Mouse (Mus musculus) kidney, postnatal 0 days (tissue): Measurements from ENCODE around the gene Rin2. TPM values are rescaled to one million over a fixed set of nuclear protein-coding genes. Genes with fewer than 3 reads are reported as not detected.

Experiments
- ATAC-seq: fragments of 200-750 bp; cut with Nextera tagmentation; replicated peaks from 2 replicates; pipeline ENCODE4 v1.8.0; 2017; ENCODE audit warnings: low read depth, moderate number of reproducible peaks, moderate TSS enrichment, moderate library complexity; ENCODE audit not compliant: low FRiP score
- DNase-seq: peaks from one replicate; pipeline ENCODE4 v3.0.0-alpha.2; 2016; ENCODE audit warnings: low spot score
- H3K27ac ChIP-seq: fragments of 300-500 bp; sonication (generic); 2 replicates; pipeline ENCODE4 v1.5.1; 2014; ENCODE audit warnings: mild to moderate bottlenecking
- H3K27me3 ChIP-seq: fragments of 300-500 bp; sonication (generic); 2 replicates; pipeline ENCODE4 v1.6.1; 2014; ENCODE audit warnings: low read length, mixed read lengths; ENCODE audit not compliant: insufficient read depth
- H3K36me3 ChIP-seq: fragments of 300-500 bp; sonication (generic); 2 replicates; pipeline ENCODE4 v1.6.1; 2014; ENCODE audit warnings: low read length, mixed read lengths; ENCODE audit not compliant: insufficient read depth
- H3K4me1 ChIP-seq: fragments of 300-500 bp; sonication (generic); replicated peaks from 2 replicates; pipeline ENCODE4 v1.6.1; 2014; ENCODE audit warnings: antibody characterized with exemption, low read length, mixed read lengths; ENCODE audit not compliant: insufficient read depth
- H3K4me2 ChIP-seq: fragments of 300-500 bp; sonication (generic); 2 replicates; pipeline ENCODE4 v1.6.1; 2014; ENCODE audit warnings: mild to moderate bottlenecking, low read length, moderate library complexity, mixed read lengths
- H3K4me3 ChIP-seq: fragments of 300-500 bp; sonication (generic); replicated peaks from 2 replicates; pipeline ENCODE4 v1.5.1; 2014; ENCODE audit warnings: low read depth, low read length
- H3K9ac ChIP-seq: fragments of 300-500 bp; sonication (generic); 2 replicates; pipeline ENCODE4 v1.6.1; 2014; ENCODE audit warnings: low read depth, low read length
- H3K9me3 ChIP-seq: fragments of 300-500 bp; sonication (generic); replicated peaks from 2 replicates; pipeline ENCODE4 v1.6.1; 2016; ENCODE audit warnings: low read length, inconsistent platforms, mixed read lengths
- CTCF ChIP-seq: IDR thresholded peaks from 2 replicates; pipeline ENCODE4 v1.5.1; 2016; ENCODE audit warnings: antibody characterized with exemption, low read depth, mild to moderate bottlenecking, moderate library complexity
- WGBS: fragments of 180-500 bp; shearing (Covaris S2); extraction: QIAGEN DNeasy Blood & Tissue Kit; methylation state at CpG from one replicate; pipeline ENCODE4 v1.1.7; 2014; 5-methylcytosine and 5-hydroxymethylcytosine counted together
- polyA plus RNA-seq: library from polyadenylated mRNA; unstranded; fragments of >200 nt; fragmentation: Nextera tagmentation; extraction: Ambion mirVana; gene quantifications from 2 replicates; pipeline ENCODE4 v1.2.1, GENCODE M21; 2015

Gene Rin2
- polyA plus RNA-seq, 1 experiment from 2014 or later: 23.8 TPM

GRCm38 (mm10) chr2:145709727-145710389 lies 34.8 kb downstream of the Rin2 start:
- Histone ChIP-seq H3K4me2 (no peak overlapping the region), H3K9ac (no peak overlapping the region), H3K4me3 (no peak overlapping the region), H3K27ac (no peak overlapping the region), H3K36me3 (0 out of 2 replicates have a peak, but pooled peaks cover 8% of the 10 kb centered on the region), H3K4me1 (no peaks in the 10 kb centered on the region), H3K9me3 (no peaks in the 10 kb centered on the region), H3K27me3 (no peaks in the 10 kb centered on the region)
- 29% methylated on average over 11 of the region's 11 CpGs for WGBS
- TF ChIP-seq CTCF: no peak
- no peak; the same call in 1 of the 2 replicates for ATAC-seq
- peak; percentile 63 for DNase-seq

DNA sequence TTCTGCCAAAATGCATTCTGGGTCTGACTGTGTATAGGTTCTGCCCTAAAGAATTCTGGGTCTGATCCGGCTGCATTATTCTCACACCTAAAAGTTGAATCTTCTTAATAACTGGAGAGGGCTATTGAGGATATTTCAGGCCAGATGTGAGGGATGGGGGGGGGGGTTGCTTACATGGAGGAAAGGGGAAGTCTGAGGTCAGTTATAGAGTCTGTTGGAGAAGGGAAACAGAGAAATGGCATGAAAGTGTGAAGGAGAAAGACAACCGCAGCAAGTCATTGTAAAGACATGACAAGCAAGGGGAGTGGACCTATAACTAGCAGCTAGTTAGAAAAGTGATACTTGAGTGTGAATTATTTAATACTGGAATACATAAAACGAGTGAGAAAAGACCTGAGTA lies 36.5 kb downstream of the Rin2 start:
- ATAC-seq (no peak), DNase-seq (no peak)
- 57% methylated on average over 3 of the region's 3 CpGs for WGBS
- TF ChIP-seq CTCF: no peak
- Histone ChIP-seq H3K4me3 (no peak overlapping the region), H3K9ac (no peak overlapping the region), H3K27me3 (no peaks in the 10 kb centered on the region), H3K36me3 (0 out of 2 replicates have a peak, but pooled peaks cover 12% of the 10 kb centered on the region), H3K4me2 (no peak overlapping the region), H3K9me3 (no peaks in the 10 kb centered on the region), H3K4me1 (no peaks in the 10 kb centered on the region), H3K27ac (no peak overlapping the region)

- no peaks in the 10 kb centered on the region for H3K9me3 ChIP-seq
- TF ChIP-seq CTCF: no peak
- H3K27me3 ChIP-seq: no peaks in the 10 kb centered on the region
- ATAC-seq (no peak), DNase-seq (no peak)
- no peaks in the 10 kb centered on the region for H3K4me1 ChIP-seq
- 0 out of 2 replicates have a peak, but pooled peaks cover 12% of the 10 kb centered on the region for H3K36me3 ChIP-seq
- no peak overlapping the region for H3K4me2 ChIP-seq
- no peak overlapping the region for H3K27ac ChIP-seq
- H3K9ac ChIP-seq: no peak overlapping the region
- WGBS: 22% methylated on average over 3 of the region's 3 CpGs
- H3K4me3 ChIP-seq: no peak overlapping the region
Measured at GRCm38 (mm10) chr2:145712026-145712425, 37.0 kb downstream of the Rin2 start.

- DNase-seq (no peak), ATAC-seq (no peak)
- H3K36me3 ChIP-seq: 0 out of 2 replicates have a peak, but pooled peaks cover 12% of the 10 kb centered on the region
- WGBS: 95% methylated on average over 1 of the region's 1 CpGs
- no peak overlapping the region for H3K4me2 ChIP-seq
- no peak overlapping the region for H3K9ac ChIP-seq
- H3K4me1 ChIP-seq: no peaks in the 10 kb centered on the region
- no peak for TF ChIP-seq CTCF
- no peaks in the 10 kb centered on the region for H3K27me3 ChIP-seq
- H3K27ac ChIP-seq: no peak overlapping the region
- H3K4me3 ChIP-seq: no peak overlapping the region
- no peaks in the 10 kb centered on the region for H3K9me3 ChIP-seq
Measured at GRCm38 (mm10) chr2:145717539-145717938, 42.5 kb downstream of the Rin2 start.

DNA sequence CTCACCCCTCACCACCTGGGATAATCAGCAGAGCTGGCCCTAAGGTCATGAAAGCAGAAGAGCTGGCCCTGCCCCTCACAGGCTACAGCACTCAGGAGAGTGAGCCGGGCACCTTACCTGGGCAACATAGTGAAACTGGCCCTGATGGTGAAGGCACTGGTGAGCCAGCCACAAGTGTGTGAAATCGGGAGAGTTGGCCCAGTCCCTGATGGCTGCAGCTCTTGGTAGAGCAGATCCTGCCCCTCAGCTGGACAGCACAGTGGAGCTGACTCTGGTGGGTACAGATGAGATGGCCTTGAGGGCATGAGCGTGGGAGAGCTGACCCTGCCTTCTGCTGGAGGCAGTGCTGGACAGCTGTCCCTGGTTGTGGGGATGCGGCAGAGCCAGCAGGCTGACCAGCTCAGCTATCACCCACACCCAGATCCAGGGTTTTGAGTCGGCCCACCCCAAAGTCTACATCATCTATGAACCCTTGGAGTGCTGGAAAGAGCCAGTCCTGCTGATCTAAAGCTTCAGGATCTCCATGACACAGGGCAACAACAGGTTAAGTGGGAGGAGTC lies 43.7 kb downstream of the Rin2 start:
- Histone ChIP-seq H3K4me3 (no peak overlapping the region), H3K36me3 (0 out of 2 replicates have a peak, but pooled peaks cover 12% of the 10 kb centered on the region), H3K9ac (no peak overlapping the region), H3K4me1 (no peaks in the 10 kb centered on the region), H3K4me2 (no peak overlapping the region), H3K9me3 (no peaks in the 10 kb centered on the region), H3K27ac (no peak overlapping the region), H3K27me3 (no peaks in the 10 kb centered on the region)
- 70% methylated on average over 5 of the region's 5 CpGs for WGBS
- DNase-seq (no peak), ATAC-seq (no peak)
- no peak for TF ChIP-seq CTCF

DNA sequence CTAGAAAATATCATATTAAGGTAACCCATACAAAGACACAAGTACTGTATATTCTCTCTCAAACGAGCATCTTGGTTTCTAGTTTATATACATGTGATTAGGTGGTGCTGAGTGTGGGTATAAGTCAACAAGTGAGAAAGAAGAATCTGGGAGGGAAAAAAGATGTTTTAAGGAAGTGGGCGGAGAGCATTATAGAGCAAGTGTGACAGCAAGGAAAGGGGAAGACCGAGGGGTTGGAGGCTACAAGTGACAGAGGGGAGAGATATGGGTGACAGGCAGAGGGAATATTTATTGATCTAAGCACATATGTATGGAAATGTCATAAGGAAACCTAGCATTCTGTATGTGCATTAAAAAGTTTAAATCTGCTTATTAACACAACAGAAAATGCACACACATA lies 45.1 kb downstream of the Rin2 start:
- no peaks in the 10 kb centered on the region for H3K9me3 ChIP-seq
- no peak overlapping the region for H3K27ac ChIP-seq
- H3K36me3 ChIP-seq: 0 out of 2 replicates have a peak, but pooled peaks cover 1% of the 10 kb centered on the region
- H3K4me3 ChIP-seq: no peak overlapping the region
- no peak for TF ChIP-seq CTCF
- ATAC-seq (no peak), DNase-seq (no peak)
- H3K4me2 ChIP-seq: no peak overlapping the region
- no peaks in the 10 kb centered on the region for H3K27me3 ChIP-seq
- H3K4me1 ChIP-seq: no peaks in the 10 kb centered on the region
- H3K9ac ChIP-seq: no peak overlapping the region
- WGBS: 59% methylated on average over 3 of the region's 3 CpGs

DNA sequence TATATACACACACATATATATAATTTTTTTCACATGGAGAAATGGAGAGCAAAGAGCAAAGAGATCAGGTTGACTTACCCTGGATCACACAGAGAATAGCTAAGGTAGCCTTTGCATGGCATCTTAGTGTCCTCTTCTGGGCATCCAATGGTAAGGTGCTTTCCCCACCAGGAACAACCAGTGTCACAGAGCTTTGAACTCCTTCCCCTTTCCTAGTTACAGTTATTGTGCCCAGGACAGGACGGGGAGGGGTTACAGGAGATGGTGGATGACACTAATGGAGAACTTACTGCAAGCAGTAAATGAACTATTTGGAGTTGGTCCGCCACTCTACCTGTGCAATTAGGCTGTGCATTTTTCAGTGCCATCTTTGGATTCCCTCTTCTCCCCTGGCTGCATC lies 45.7 kb downstream of the Rin2 start:
- no peak overlapping the region for H3K27ac ChIP-seq
- no peak overlapping the region for H3K4me3 ChIP-seq
- no peak overlapping the region for H3K4me2 ChIP-seq
- no peak for ATAC-seq
- no peaks in the 10 kb centered on the region for H3K4me1 ChIP-seq
- TF ChIP-seq CTCF: no peak
- DNase-seq: no peak
- no peaks in the 10 kb centered on the region for H3K36me3 ChIP-seq
- WGBS: 92% methylated on average over 2 of the region's 2 CpGs
- H3K9ac ChIP-seq: no peak overlapping the region
- H3K9me3 ChIP-seq: no peaks in the 10 kb centered on the region
- H3K27me3 ChIP-seq: no peaks in the 10 kb centered on the region
